Mouse (Mus musculus): Measurements from ENCODE around the gene Elof1.

- TF ChIP-seq CTCF (IDR thresholded peaks at IDR 0.05; ENCODE audit: insufficient read depth, low read depth, low read length) (no peak), POLR2A (IDR thresholded peaks at IDR 0.05; ENCODE audit: insufficient read depth, low read depth, low read length) (no peak)
These were observed 17.4 kb upstream of the Elof1 start for GRCm38 (mm10) chr9:22134246-22134890.
